Mouse (Mus musculus): Measurements from ENCODE around the gene Taar8c.

The Taar8c gene

GRCm38 (mm10) chr10:24074751-24075150 is 27.0 kb downstream of the Taar8c start:
- in situ Hi-C loops (cut with MseI, MboI) = loop anchor here (5.0 kb wide), 2 partner anchors 92 to 97 kb away; no protein-coding TSS in a partner anchor

DNA sequence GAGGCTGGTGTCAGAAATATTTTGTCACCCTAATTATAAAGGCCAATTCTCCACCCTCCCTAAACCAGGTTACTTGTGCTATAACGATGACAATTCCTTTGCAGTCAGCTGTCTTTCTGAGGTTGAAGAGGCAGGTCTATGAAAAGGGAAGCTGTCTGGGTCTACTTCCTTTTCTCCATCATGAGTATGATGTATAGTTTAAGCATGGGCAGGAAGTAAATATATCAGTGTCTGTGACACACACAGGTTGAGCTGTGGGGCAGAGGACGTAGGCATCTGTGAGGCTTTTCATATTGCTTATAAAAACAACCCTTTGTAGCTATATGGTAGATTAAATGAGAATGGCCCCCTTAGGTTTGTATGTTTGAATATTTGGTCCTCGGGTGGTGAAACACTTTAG is 42.7 kb downstream of the Taar8c start:
- in situ Hi-C loops (cut with MseI, MboI) = no loop called here

DNA sequence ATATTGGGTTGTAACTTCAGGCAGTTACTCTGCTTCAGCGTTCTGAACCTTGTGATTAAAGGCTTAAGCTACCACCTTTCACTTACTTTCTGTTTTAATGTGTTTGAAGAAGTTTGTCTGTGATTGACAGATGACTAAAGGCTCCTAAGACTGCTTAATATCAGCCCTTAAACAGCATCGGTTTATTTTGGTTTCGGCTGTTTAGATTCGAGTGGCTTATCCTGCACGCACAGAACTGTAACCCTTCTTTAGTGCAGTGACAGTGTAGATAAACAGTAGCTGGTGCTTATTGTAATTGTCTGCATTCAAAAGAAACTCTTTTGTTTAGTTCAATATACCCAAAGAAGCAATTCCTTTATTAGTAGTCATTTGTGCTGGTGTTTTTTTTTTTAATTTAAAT is 49.7 kb downstream of the Taar8c start:
- in situ Hi-C loops (cut with MseI, MboI) = no loop called here

Measured in mouse trophoblast stem cell (cell line).